Mouse (Mus musculus) spleen, postnatal 10 days (tissue): ENCODE measurements around the gene Gcn1l1.
"Not testable (repeated sequence)": the region's sequence is repeated elsewhere in the genome, so short reads cannot be mapped to it uniquely, and the experiment has no call there.

Experiments
- DNase-seq, 2 experiments: peaks; one replicate each; pipeline ENCODE4 v3.0.0; 2021 to 2022; ENCODE audit warnings: low spot score in 2 of 2

The Gcn1l1 gene

DNA sequence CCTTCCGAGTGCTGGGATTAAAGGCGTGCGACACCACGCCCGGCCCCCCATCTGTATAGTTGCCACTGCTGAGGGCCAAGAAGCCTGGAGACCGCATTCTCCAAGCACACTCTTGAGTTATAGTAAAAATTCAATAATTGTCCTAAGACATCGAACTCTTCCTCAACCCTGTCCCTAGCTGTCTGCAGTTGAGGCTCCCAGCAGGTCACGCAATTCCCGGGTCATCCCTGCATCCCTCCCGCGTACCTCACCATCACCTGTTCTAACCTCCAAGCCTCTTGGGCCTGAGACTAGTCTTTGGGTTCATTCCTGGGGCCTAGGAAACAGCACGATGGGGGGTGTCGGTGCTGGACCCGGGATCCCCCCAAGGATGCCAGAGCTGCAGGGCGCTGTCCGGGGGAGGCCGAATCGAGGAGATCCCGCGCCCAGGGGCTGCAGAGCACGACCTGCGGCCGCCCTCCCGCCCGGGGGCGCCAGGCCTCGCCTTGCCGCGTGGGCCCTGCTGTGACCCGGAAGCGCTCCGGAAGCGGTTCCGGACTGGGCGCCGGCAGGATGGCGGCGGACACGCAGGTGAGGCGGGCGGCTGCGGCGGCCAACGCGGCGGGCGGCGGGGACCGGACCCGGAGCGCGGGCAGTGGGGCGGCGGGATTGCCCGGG, at the start of gene Gcn1l1:
Gcn1l1 (plus strand) TSS at position 518 of the 657 bp plus-strand sequence.
- DNase-seq: peak; percentile 69 to 81

DNA sequence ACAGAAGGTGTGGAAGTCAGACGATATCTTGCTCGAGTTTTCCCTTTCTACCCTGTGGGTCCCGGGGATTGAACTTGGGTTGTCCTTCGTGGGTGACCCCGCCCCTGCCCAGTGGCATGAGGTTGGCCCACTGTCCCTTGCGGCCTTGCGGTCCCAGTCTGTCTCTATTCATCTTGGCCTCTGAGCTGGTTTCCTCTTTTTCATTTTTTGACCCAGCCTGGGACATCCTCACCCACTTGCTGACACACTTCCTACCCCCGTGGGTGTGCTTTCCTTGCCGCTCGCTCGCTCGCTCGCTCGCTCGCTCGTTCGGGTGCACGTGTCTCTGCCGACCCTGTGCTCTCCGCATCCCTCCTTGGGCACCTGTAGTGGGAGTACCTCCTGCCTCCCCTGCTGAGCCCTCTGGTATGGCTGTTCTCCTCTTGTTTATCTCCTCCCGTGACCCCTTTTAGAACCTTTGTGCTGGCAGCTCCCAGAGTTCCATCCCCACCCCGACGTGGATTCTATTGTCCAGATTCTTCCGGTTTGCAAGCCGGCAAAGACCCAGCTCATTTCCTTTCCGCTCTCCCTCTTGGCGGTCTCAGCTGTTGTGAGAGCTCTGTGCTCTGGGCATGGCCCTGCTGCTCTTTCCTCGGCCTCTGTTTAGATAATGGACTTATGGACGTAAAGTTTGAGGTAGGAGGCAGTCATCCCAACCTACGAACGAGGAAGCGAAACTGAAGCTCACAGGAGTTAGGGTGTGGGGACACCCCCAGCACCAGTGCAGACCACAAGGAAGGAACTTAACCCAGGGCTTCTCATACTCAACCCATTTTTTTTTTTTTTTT, 48.8 kb upstream of the Gcn1l1 start:
- DNase-seq: peak in 1 of 2 experiments; percentile 65

DNA sequence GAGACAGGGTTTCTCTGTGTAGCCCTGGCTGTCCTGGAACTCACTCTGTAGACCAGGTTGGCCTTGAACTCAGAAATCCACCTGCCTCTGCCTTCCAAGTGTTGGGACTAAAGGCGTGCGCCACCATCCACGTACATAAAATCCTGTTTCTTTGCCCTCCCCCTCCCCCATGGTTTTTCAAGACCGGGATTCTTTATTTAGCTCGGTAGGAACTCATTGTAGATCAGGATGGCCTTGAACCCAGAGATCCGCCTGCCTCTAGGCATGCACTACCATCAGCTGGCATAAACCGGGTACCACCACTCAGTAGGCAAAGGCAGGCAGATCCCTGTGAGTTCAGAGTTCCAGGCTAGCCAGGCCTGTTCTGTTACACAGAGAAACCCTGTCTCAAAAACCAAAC, 48.1 kb upstream of the Gcn1l1 start:
- no peak for DNase-seq

DNA sequence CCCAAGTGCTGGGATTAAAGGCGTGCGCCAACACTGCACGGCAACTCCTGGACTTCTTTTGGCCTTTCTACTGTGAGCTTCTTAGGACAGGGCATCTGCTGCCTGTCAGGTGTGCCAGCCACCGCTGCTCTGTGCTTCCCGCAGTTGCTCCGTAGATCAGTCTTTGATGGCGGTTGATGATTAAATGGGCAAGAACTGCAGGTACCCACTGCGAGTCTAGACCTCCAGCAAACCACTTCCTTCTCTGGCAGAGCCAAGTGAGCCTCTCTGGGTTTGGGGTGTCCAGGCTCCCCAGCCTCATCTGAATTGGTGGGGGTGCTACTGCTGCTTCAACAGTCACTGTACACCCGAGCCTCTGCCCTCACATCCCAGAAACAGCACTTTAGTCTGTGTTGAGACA, 47.6 kb upstream of the Gcn1l1 start:
- DNase-seq: no peak

DNA sequence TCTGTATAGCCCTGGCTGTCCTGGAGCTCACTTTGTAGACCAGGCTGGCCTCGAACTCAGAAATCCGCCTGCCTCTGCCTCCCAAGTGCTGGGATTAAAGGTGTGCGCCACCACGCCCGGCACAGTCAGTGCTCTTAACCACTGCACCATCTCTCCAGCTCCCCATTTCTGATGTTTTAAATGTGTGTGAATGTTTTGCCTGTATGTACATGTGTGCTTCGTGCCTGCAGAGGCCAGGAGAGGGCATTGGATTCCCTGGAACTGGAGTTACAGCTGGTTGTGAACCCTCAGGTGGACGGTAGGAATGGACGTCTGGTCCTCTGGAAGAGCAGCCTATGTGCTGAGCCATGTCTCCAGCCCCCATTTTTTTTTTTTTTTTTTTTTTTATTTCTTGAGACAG, 46.8 kb upstream of the Gcn1l1 start:
- DNase-seq: not testable (repeated sequence)

DNA sequence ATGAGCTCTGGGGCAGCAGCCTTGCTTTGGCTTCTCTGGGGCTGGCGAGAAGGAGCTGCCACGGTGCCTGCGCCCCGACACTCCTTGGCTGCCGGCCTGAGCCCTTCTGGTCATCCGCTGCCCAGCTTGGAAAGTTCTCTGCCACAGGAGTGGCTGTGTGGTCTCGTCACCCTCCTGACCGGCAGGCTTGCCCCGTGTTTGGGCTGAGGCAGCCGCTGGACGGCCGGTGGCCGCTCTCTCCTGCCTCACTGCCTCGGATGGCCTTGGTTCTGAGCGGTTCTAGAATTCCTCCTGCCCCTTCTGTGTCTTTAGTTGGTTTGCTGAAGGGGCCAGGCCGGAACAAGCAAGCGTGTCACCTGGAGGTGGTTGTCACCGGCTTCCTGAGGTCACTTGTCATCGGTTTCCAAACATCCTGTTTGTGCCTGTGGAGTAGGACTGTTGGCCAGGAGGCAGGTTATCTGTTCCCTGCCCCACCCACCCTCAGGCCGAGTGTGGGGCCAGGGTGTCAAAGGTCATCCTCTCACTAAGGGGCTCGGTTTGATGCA, 44.7 kb upstream of the Gcn1l1 start:
- no peak for DNase-seq

DNA sequence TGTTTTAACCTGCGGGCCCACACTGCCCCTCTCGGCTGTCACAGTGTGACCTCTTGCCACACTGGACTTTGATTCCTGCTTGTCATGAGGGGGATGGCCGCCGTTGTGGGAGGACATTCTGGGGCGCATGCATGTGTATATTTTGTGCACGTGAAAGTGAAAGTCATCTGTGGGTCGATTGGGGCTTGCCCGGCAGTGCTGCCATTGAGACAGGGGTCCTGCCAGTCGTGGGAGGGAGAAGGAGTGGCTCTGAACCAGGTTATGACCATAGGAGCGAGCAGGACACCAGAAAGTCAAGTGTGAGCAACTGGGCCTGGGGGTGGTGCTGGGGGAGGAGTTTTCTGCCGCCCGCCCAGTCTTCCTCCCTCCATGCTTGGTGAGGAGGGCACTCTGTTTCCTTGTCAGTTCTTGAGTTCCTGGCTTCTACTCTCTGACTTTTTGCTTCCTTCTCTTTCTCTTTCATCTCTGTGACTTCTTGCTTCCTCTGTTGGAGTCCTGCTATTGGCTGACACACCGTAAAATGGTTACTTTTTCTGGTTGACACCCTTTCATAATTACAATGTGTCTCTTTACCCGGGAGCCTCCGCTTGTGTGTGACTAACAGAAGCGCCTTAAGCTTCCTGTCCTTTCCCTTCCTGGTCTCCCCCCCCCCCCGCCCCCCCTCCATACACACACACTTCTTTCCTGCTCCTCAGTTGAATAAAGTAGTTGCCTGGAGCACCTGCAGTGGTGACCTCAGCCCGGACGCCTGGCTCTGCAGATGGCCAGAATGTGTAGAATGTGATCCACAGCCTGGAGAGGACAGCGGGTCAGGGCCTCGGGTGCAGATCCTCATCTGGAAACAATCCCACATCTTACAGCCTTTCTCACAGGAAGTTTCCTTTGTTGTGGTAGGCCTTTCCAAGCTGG, 43.2 kb upstream of the Gcn1l1 start:
- peak in 1 of 2 experiments; percentile 57 for DNase-seq

DNA sequence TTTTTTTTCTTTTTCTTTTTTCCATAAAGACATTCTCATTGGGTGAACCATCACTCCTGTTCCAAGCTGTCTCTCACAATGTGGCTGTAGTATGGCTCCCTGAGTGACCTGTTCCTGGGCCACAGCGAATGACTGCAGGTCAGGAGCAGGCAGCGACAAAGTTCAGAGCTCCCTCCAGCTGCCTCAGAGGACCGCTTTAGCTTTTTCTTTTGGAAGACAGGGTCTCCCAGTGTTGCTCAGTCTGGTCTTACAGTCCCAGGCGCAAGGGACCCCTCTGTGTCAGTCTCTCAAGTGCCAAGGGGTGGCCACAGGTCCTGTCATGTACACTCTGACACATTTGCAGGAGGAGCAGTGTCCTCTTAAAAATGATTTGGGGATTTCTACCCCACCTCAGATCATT, 42.5 kb upstream of the Gcn1l1 start:
- DNase-seq: no peak

DNA sequence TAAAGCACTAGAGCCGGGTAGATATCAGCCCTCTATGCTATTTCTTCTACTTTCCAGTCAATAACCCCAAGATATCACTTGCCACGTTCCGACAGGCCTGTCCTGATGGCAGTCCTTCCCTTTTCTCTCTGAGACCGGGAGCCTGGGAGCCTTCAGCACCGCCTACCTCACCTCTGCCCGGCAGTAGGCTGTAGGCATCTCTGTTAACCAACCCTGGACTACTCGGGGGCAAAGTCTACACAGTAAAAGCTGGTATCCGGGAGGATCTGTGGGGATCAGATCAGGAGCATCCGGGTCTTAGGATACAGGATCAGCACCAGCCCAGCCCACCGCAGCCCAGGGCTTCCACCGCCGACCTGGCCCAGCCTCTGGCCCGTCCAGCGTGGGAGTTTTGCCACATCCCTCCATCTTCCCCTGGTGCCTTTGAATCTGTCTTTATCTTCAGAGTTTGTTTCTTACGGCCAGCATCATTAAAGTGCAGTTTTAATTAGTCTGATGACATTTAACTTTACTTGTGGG, 42.0 kb upstream of the Gcn1l1 start:
- DNase-seq: no peak

DNA sequence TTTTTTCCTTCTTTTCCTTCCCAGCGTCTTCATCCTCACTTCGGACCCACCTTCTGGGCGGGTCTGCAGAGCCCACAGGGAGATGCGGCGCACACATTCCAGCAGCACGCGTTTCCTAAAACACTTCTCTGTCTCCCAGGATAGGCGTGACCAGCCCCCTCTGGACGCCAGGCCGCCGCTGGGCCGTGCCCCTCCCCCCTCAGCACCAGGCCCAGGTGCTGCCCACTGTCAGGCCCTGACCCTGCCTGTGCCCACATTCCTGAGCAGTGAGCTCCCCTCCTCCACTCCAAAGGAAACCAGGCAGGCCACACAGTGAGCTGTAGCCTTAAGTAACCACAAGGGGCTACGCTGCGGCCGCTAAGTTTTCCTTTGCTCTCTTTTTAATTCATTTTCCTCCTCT, 41.1 kb upstream of the Gcn1l1 start:
- no peak for DNase-seq

DNA sequence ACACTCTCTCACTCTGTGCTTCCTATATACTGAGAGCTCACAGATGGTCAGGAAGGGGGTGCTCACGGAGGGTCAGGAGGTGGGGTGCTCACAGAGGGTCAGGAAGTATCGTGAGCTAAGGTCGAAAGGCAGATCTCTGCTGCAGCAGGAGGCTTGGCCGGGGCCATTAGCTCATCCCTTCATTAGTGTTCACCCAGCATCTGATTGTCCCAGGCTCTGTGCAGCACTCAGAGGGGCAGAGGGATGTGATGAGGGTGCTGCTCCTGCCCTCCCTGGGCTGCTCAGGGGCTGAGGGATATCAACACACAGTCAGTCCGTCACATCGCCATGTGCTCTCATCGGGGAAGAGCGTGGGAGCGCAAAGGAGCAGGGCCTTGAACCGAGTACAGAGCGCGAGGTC, 40.6 kb upstream of the Gcn1l1 start:
- no peak for DNase-seq

DNA sequence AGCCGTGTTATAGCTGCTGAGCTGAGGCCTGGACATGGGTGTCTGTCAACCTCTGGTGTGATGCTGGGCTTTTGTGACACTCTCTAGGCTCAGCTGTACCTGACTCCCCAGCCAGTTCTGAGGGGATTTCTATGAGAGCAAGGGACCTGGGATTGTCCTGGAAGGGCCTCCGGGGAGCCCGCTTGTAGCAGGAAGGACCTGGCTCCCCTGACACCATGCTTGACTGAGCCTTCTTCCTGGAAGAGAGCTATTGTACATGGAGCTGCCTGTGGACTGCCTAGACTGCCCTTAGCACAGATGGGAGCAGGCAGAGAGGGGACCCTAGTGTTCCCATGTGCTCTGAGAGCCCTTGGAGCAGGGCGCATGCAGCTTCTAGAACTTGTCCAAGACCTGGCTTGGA, 39.6 kb upstream of the Gcn1l1 start:
- no peak for DNase-seq

DNA sequence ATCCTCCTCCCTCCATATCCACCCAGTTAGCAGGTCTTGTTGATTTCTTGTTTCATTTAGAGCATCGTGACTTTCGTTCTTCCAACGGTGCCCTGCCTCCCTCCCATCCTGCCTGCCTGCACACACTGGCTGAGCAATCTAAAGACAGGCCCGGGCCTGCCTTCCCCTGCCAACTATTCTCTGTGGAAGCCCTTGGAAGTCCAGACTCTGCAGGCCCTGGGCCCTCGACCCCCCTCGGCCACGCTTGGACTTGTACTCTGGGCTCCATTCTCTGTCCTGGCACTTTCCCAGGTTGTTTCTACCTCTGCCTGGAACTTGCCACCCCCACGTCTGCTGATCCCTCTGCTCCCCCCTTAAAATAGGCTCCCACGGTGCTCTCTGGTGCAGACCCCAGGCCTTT, 39.1 kb upstream of the Gcn1l1 start:
- no peak for DNase-seq

DNA sequence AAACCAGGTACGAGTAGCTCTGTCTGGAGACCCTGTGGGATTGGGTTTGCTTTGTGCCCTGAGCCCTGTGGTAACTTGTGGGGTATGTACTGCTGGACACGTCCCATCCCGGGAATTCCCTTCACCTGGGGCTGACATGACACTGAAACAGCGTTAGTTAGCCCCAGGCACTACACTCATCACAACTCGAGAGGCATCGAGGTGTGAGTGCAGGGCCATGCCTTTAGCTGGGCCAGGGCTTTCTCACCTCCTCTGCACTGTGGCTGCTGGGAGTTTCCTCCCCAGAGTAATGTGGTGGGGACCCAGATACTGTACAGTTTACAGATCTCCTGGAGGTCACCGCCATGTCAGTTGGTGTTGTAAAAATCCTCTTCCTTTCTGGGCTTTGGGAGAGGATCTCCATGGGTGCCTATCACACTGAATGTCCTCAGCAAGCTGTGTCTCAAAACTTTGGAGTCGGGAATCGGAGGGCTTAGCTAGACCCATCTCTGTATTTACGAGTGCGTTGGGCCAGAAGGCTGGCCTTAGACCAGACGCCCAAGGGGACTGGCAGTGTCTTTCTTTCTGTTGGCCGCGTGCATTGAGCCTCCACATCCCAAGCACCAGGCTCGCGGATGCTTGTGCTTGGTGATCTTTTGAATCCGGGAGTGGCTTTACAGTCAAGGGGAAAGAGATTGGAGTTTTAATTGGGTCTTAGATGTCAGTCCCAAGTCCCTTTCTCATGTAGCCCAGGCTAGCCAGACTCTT, 38.4 kb upstream of the Gcn1l1 start:
- no peak for DNase-seq

DNA sequence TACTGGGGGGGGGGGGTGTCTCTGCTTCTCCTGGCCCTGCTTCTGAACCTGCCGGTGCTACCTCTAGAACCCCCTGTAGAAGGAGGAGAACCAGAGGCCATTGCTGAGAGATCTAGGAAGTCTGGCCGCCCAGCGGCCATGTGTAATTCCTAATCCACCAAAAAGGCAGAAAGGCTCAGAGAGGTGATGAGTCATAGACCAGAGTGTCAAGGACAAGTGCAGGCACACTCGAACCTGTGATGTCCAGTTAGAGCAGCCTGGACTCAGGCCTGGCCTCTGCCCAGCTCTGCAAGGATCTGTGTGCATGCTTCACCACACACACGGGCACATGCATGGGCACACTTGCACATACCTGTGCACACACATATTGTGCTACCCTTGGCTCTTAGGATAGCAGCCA, 36.9 kb upstream of the Gcn1l1 start:
- no peak for DNase-seq

DNA sequence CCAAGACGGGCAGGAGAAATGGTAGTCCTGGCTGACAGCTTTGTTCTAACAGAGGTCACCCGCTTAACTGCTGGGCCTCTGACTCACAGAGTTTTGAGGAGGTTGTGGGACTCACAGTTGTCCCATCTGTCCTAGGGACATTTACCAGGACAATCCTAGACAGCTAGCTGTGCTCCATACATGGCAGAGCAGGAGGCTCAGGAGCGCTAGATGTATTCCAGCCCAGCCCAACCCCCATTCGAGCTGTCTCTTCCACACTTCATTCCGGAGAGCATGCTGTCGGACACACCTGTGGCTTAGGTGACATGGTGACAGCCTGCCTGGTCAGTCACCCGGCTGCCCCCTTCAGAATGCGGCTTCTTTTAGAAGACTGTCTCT, 35.7 kb upstream of the Gcn1l1 start:
- no peak for DNase-seq

DNA sequence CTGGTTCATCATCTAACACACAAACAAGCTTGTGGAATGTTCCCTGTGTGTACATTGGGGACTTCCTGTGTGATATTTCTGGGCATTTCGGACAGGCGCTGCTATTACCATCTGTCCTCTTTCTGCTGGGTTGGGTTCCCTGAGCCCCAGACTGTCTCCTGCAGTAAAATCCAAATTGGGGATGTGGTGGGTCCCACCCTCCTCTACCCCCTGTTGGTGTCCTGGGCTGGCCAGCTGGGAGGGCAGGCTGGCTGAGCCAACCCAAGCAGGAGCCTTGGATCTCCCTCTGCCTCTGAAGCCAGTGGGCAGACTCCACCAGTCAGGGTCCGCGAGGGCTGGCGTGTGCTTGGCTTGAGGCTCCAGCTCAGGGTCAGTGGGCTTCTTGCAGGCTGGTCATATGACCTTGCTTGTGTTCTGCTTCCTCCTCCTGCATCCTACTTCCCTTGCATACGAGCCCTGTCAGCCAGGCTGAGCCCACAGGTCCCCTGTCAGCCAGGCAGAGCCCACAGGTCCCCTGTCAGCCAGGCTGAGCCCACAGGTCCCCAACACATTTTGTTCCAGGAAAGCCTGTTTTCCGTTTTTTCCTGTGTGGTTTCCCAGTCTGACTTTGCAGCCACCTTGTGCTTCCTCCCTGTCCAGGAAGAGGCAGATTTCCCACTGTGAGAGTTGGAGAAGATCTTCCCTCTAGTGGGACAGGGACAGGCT, 35.2 kb upstream of the Gcn1l1 start:
- DNase-seq: no peak

DNA sequence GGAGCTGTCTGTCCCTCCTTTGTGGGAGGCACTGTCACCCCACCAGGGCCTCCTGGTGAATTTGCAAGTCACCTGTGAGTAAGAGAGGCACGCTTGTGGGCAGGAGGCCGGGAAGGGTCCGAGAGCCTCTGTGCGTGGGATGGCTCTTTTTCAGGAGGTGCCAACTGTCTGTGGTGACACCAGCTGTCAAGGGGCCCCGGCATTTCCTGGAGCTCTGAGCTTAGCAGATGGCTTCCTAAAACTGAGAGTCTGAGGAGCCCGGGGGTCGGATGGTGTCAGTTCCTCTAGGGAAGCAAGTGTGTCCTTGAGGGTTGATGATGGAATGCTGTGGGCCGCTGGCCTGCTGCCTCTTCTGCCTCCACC, 34.6 kb upstream of the Gcn1l1 start:
- DNase-seq: peak in 1 of 2 experiments; percentile 45

DNA sequence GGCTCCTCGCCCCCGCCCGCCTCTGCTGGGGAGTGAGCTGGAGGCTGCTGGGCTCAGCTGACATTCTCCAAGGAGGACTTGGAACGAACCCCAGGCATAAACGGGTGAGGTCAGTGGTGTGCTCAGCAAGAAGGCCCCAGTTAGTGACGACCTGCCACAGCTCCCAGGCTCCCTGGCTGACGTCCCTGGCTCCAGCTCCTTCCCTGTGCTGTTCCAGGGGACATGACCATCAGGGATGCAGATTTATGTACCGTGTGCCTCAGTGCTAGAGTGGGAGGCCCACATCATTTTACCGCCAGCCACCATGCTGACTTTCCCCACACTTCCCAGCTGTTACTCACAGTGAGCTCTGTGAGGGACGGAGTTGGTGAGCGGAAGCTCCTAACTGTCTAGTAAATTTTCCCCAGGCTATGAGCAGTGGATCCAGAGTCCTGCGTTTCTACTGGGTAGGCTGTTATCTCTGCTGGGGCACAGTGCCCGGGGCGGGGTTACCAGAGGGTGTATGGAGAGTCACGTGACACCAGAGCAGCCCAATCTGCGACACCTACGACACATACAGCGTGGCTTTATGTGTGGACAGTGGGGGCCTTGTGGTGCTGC, 33.3 kb upstream of the Gcn1l1 start:
- peak in 1 of 2 experiments; percentile 84 for DNase-seq

DNA sequence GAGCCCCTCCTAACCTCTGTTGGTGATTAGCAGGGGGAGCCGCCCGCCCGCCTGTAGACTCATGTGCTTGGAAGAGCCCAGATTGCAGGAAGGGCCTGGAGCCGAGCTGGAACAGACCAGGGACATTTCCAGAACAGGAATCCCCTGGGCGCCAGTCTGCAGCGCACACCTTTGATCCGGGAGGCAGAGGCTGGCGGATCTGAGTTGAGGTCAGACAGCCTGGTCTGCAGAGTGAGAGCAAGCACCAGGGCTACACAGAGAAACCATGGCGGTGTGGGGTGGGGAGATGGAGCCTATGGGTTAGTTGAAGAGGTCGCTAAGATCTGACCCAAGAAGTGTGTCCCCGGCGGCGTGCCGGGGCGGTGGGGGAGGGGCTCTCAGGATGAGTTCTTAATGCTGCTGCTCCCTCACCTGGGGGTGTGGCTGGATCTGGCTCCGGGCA, 30.7 kb upstream of the Gcn1l1 start:
- no peak for DNase-seq
